Mouse (Mus musculus) limb, embryonic 15.5 days (tissue): ENCODE data around the gene S100a13. TPM values are rescaled to one million over a fixed set of nuclear protein-coding genes. Genes with fewer than 3 reads are reported as not detected.

ENCODE experiments used
- ATAC-seq: fragments of 200-750 bp; cut with Nextera tagmentation; 2 replicates; pipeline ENCODE4 v1.8.0; 2017; ENCODE audit warnings: low read depth, moderate TSS enrichment; ENCODE audit not compliant: insufficient number of reproducible peaks, low FRiP score, low TSS enrichment
- H3K27ac ChIP-seq: fragments of 300-500 bp; sonication (generic); 2 replicates; pipeline ENCODE4 v1.5.1; 2015; ENCODE audit warnings: moderate library complexity, mild to moderate bottlenecking, inconsistent platforms
- H3K27me3 ChIP-seq: fragments of 300-500 bp; sonication (generic); 2 replicates; pipeline ENCODE4 v1.6.1; 2015; ENCODE audit warnings: inconsistent platforms
- H3K36me3 ChIP-seq: fragments of 300-500 bp; sonication (generic); 2 replicates; pipeline ENCODE4 v1.6.1; 2015; ENCODE audit warnings: inconsistent platforms
- H3K4me1 ChIP-seq: fragments of 300-500 bp; sonication (generic); 2 replicates; pipeline ENCODE4 v1.6.1; 2015; ENCODE audit warnings: inconsistent platforms
- H3K4me2 ChIP-seq: fragments of 300-500 bp; sonication (generic); 2 replicates; pipeline ENCODE4 v1.6.1; 2015; ENCODE audit warnings: mild to moderate bottlenecking, inconsistent platforms
- H3K4me3 ChIP-seq: fragments of 300-500 bp; sonication (generic); 2 replicates; pipeline ENCODE4 v1.5.1; 2015; ENCODE audit warnings: mild to moderate bottlenecking, inconsistent platforms
- H3K9ac ChIP-seq: fragments of 300-500 bp; sonication (generic); 2 replicates; pipeline ENCODE4 v1.6.1; 2015; ENCODE audit warnings: inconsistent platforms
- H3K9me3 ChIP-seq: fragments of 300-500 bp; sonication (generic); 2 replicates; pipeline ENCODE4 v1.6.1; 2016; ENCODE audit warnings: inconsistent platforms
- WGBS: fragments of 180-500 bp; shearing (Covaris S2); methylation state at CpG from one replicate; pipeline ENCODE4 v1.1.7; 2015; 5-methylcytosine and 5-hydroxymethylcytosine counted together
- polyA plus RNA-seq: library from polyadenylated mRNA; unstranded; fragments of >200 nt; fragmentation: Nextera tagmentation; extraction: Ambion mirVana; gene quantifications from 2 replicates; pipeline ENCODE4 v1.2.1, GENCODE M21; 2015

Gene S100a13
- polyA plus RNA-seq, 1 experiment from 2014 or later, result 52.1 TPM

DNA sequence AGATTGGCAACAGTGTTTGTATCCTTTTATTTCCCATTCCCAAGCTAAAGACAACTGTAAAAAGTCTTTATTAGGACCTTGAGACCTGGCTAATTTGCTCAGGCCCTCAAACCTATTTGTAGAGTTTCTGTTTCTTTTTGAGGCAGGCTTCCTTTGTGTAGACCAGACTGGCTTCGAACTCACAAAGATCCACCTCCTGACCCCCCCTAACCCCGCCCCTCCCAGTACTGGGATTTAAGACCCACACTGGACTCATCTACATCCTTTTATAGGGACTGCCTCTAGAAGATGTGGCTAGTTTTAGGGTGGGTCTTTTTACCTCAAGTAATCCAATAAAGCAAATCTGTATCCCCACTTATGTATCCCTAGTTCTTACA lies 4.5 kb upstream of the S100a13 start:
- ATAC-seq, result no peak
- H3K27ac ChIP-seq, result peak overlapping the region; percentile 94
- no peak overlapping the region for H3K9ac ChIP-seq
- H3K4me1 ChIP-seq, result peaks cover 27% of the 10 kb centered on the region
- peak overlapping the region; percentile 40 for H3K4me2 ChIP-seq
- H3K27me3 ChIP-seq, result 0 out of 2 replicates have a peak, but pooled peaks cover 10% of the 10 kb centered on the region
- WGBS, result 23% methylated on average over 2 of the region's 2 CpGs
- H3K36me3 ChIP-seq, result peaks cover 27% of the 10 kb centered on the region
- H3K9me3 ChIP-seq, result no peaks in the 10 kb centered on the region
- peak overlapping the region; percentile 89 for H3K4me3 ChIP-seq

DNA sequence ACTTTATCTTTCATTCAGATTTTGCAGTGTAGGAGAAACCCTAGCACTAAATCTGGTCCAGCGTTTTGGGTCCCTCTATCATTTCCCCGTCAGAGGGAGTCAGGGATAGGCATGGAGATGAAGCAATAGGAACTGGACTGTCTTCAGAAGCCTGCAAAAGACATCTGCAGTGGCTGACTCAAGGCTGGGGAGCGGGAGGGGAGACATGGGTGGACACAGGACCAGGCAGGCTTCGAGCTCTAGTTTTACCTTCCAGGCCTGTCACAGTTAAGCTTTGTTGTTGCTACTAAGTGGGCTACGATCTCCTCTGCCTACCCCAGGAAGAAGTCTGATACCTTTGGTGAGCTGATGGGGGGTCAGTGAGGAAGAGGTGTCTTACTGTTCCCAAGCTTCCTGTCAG lies 2.0 kb upstream of the S100a13 start:
- 81% methylated on average over 5 of the region's 5 CpGs for WGBS
- peaks cover 5% of the 10 kb centered on the region for H3K36me3 ChIP-seq
- H3K27ac ChIP-seq, result no peak overlapping the region
- no peak overlapping the region for H3K4me2 ChIP-seq
- H3K9ac ChIP-seq, result no peak overlapping the region
- no peak overlapping the region for H3K4me3 ChIP-seq
- peaks cover 37% of the 10 kb centered on the region for H3K4me1 ChIP-seq
- H3K9me3 ChIP-seq, result no peaks in the 10 kb centered on the region
- ATAC-seq, result no peak
- 0 out of 2 replicates have a peak, but pooled peaks cover 10% of the 10 kb centered on the region for H3K27me3 ChIP-seq

DNA sequence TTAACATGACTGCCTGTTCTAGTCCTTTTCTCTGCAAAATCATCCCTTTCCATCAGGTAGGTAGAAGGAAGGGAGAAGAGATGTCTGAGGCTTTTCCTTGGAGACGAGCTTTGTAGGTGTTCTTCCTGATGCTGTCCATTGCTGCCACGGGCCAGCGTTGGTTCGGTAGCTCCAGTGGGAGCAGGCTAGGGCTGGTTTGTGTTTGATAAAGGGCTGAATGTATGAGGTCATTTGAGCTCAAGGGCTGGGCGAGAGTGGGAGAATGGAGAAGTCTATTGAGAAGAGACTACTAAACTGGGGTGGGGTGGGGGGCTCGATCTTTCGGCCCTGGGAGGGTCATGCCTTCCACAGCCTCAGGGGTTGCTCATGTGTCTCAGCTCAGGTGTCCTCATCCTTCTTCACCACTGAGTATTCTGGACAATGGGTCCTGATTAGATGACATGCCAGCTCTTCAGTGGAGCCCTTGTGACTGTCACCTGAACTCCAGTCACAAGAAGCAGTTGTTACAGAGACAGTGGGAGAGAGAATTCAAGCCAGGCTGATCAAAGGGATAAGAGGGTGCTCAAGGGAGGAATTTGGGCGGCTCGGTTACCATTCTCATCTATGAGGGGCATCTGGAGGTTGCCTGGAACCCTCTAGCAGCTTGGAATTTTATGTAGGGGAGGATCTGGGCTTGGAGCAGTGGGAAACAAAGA lies 1.1 kb upstream of the S100a13 start:
- H3K4me1 ChIP-seq, result peaks cover 29% of the 10 kb centered on the region
- H3K9ac ChIP-seq, result no peak overlapping the region
- no peak for ATAC-seq
- H3K9me3 ChIP-seq, result no peaks in the 10 kb centered on the region
- 0 out of 2 replicates have a peak overlapping the region, but pooled peaks have one; percentile 44 for H3K4me3 ChIP-seq
- H3K4me2 ChIP-seq, result peak overlapping the region; percentile 75; the same call in 1 of the 2 replicates
- WGBS, result 78% methylated on average over 9 of the region's 9 CpGs
- 0 out of 2 replicates have a peak, but pooled peaks cover 10% of the 10 kb centered on the region for H3K27me3 ChIP-seq
- H3K36me3 ChIP-seq, result no peaks in the 10 kb centered on the region
- no peak overlapping the region for H3K27ac ChIP-seq

DNA sequence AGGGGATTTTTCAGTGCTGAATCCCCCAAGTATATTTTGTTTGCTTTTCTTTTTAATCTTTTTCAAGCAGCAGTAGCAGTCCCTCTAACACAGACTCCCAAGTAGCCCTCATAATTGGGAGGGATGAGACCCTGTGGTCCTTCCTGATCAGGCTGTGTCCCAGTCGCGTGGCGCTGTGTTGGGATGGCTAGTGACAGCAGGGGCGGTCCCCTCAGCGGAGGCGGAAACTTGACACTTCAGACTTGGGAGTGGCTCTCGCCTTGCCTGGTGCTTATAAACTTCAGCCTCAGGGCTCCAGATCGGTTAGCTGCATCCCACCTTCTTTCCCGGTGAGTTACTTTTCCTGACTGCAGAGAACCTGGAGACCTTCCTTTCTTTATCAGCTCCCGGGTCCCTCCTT lies 456 bp downstream of the S100a13 start:
- H3K27ac ChIP-seq, result peak overlapping the region; percentile 70
- peak overlapping the region; percentile 44 for H3K9ac ChIP-seq
- peak overlapping the region; percentile 44 for H3K4me3 ChIP-seq
- peak overlapping the region; percentile 75 for H3K4me2 ChIP-seq
- 0% methylated on average over 10 of the region's 10 CpGs for WGBS
- H3K27me3 ChIP-seq, result 0 out of 2 replicates have a peak, but pooled peaks cover 10% of the 10 kb centered on the region
- H3K9me3 ChIP-seq, result no peaks in the 10 kb centered on the region
- ATAC-seq, result peak; percentile 70
- H3K4me1 ChIP-seq, result peaks cover 28% of the 10 kb centered on the region
- H3K36me3 ChIP-seq, result no peaks in the 10 kb centered on the region

DNA sequence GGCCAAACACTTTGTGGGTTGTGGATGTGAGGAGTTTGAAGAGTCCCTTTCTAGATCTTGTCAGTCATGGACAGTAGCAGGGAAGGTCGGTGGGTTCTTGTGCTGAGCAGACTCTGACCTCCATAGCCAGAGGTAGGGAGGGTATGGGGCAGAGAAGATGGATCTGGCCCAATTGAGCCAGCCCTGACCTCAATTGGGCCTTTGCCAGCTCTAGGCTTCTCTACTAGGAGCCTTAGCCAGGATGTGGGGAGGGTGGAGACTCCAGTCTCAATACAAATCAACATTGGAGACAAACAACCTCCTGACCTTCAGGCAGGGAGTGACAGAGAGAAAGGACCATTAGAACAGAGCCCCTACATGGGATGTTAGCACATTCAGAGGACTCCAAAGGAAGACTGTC lies 1.0 kb downstream of the S100a13 start:
- H3K36me3 ChIP-seq, result no peaks in the 10 kb centered on the region
- H3K4me2 ChIP-seq, result peak overlapping the region; percentile 75
- 20% methylated on average over 1 of the region's 1 CpGs for WGBS
- no peak for ATAC-seq
- H3K4me3 ChIP-seq, result peak overlapping the region; percentile 44
- 0 out of 2 replicates have a peak, but pooled peaks cover 10% of the 10 kb centered on the region for H3K27me3 ChIP-seq
- peaks cover 28% of the 10 kb centered on the region for H3K4me1 ChIP-seq
- no peaks in the 10 kb centered on the region for H3K9me3 ChIP-seq
- peak overlapping the region; percentile 44; the same call in 1 of the 2 replicates for H3K9ac ChIP-seq
- peak overlapping the region; percentile 70; the same call in 1 of the 2 replicates for H3K27ac ChIP-seq

DNA sequence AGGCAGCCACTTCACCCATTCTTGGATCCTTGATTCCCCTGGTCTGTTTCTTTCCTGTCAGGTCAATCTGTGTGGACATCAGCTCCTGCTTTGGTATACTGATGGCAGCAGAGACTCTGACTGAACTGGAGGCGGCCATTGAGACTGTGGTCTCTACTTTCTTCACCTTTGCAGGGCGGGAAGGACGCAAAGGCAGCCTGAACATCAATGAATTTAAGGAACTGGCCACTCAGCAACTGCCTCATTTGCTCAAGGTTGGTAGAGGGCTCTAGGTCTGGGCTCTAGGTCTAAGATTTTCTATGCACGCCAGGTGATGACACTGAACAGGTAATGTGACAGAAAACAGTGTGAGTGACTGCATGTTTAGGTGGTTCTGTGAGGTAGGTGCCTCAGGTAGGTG lies 1.6 kb downstream of the S100a13 start:
- Histone ChIP-seq H3K9ac (no peak overlapping the region), H3K27me3 (0 out of 2 replicates have a peak, but pooled peaks cover 10% of the 10 kb centered on the region), H3K4me3 (no peak overlapping the region), H3K27ac (no peak overlapping the region), H3K9me3 (no peaks in the 10 kb centered on the region), H3K36me3 (no peaks in the 10 kb centered on the region), H3K4me2 (0 out of 2 replicates have a peak overlapping the region, but pooled peaks have one; percentile 75), H3K4me1 (peaks cover 28% of the 10 kb centered on the region)
- WGBS, result 96% methylated on average over 4 of the region's 4 CpGs
- ATAC-seq, result no peak

DNA sequence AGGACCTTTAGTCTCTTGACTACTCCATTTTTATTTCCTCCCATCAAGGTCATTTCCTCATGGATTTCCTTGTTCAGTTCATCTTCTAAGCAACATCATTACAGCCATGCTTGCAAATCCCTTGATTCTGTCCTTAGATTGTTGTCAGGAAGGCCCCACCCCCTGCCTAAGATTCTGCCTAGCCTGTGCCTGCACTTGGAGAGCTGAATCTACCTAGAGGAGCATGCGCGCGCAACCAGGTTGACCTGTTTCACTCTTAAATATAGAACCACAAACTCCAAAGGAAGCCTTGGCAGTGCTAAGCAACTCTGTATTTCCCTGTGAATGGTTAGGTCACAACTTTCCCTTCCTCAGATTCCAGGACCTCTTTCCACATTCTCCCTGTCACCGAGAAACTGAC lies 3.5 kb downstream of the S100a13 start:
- no peak for ATAC-seq
- 81% methylated on average over 4 of the region's 4 CpGs for WGBS

DNA sequence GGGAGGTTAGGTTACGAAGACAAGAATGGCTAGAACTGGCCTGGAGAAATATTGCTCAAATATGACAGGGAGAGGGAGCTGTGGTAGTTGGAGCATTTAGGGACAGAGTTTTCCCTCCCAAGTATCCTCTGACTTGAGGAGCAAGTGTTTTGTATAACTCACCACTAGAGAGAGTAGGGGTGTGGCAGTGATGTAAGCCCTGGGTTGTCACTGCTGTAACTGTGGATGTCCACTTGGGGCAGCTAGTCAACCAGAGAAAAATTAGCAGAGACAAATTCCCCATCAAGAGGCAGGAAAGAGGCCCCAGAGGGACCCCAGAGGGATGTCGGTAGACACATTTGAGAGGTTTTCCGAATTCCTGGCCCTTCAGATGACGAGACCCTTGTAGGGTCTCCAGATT lies 11.2 kb downstream of the S100a13 start:
- 48% methylated on average over 4 of the region's 4 CpGs for WGBS
- H3K27me3 ChIP-seq, result no peaks in the 10 kb centered on the region
- no peak for ATAC-seq

More for the DNA sequence above, 3.5 kb downstream of the S100a13 start:
- H3K9me3 ChIP-seq, result no peaks in the 10 kb centered on the region
- peaks cover 28% of the 10 kb centered on the region for H3K4me1 ChIP-seq
- 0 out of 2 replicates have a peak, but pooled peaks cover 3% of the 10 kb centered on the region for H3K27me3 ChIP-seq
- H3K4me3 ChIP-seq, result no peak overlapping the region
- no peak overlapping the region for H3K9ac ChIP-seq
- H3K27ac ChIP-seq, result no peak overlapping the region
- H3K36me3 ChIP-seq, result no peaks in the 10 kb centered on the region
- H3K4me2 ChIP-seq, result no peak overlapping the region

DNA sequence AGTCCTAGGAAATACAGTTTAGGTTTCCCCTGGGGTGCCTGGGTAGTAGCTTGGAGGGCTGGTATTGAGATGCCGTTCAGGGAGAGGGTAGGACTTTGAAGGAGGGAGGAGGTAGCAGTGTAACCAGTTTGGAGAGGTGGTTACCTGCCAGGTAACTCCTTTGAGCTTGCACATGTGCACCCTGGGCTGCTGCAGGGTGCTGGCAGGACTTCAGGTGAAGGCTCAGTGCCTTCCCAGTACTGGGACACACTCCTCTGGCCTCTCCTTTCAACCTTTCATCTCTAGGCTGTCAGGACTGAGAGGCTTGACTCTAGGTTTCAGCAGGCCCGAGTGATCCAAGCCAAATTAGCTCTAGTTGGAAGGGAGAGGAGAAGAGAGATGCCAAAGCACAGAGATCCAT lies 11.8 kb downstream of the S100a13 start:
- no peaks in the 10 kb centered on the region for H3K36me3 ChIP-seq

More for the DNA sequence above, 11.2 kb downstream of the S100a13 start:
- H3K9me3 ChIP-seq, result no peaks in the 10 kb centered on the region
- no peak overlapping the region for H3K4me2 ChIP-seq
- no peaks in the 10 kb centered on the region for H3K36me3 ChIP-seq
- H3K4me3 ChIP-seq, result no peak overlapping the region
- H3K9ac ChIP-seq, result no peak overlapping the region
- peaks cover 13% of the 10 kb centered on the region; the same call in 1 of the 2 replicates for H3K4me1 ChIP-seq
- peak overlapping the region; percentile 73; the same call in 1 of the 2 replicates for H3K27ac ChIP-seq

DNA sequence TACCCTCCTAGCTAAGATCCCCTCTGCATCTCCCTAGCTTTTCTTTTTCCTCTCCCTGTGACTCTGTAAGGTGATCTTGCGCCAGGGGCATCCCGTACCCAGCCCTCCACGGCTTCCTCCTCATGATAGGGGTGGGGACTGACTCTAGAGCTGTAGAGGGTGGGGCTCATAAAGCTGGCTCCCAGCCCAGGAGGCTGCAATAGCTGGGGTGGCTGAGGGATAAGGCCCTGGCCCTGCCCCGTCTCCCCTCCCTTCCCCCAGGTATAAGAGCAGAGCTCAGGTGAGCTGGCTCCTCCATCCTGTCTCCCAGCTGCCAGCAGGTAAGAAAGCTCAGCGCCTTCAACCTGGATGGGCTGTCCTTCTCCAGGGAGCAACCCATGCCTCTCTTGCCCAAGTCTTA lies 12.3 kb downstream of the S100a13 start, which contains the start of gene S100a14:
Gene S100a14, plus strand, starts transcription at position 277 of the 400 bp plus-strand sequence.
- 48% methylated on average over 5 of the region's 5 CpGs for WGBS
- H3K9me3 ChIP-seq, result no peaks in the 10 kb centered on the region
- peak; percentile 70; the same call in 1 of the 2 replicates for ATAC-seq

More for the DNA sequence above, 11.8 kb downstream of the S100a13 start:
- Histone ChIP-seq H3K9ac (no peak overlapping the region), H3K9me3 (no peaks in the 10 kb centered on the region), H3K27ac (peak overlapping the region; percentile 73), H3K4me2 (no peak overlapping the region), H3K4me1 (peaks cover 13% of the 10 kb centered on the region; the same call in 1 of the 2 replicates), H3K27me3 (no peaks in the 10 kb centered on the region), H3K4me3 (no peak overlapping the region)
- WGBS, result 62% methylated on average over 2 of the region's 2 CpGs
- ATAC-seq, result peak; percentile 54; the same call in 1 of the 2 replicates

DNA sequence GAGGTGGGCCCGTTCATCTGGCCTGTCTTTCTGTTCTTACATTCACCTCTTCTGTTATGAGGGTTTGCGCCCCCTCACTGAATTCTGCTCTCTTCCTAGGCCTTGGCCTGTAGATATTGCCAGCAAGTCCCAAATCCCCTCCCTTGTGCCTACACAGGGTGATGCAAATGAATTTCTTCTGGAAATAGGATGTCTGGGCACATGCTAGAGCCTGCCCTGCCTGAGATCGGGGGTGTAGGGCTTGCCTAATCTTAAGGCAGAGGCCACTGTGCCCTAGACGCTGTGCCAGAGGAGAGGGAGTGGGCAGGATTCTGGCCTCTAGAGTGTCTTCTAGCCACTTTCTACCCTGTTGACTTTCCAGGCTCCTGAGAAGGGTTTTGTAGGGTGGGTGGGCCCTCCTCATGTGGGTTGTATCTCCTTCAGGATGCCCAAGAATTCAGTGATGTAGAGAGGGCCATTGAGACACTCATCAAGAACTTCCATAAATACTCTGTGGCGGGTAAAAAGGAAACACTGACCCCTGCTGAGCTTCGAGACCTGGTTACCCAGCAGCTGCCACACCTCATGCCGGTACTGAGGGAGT lies 13.1 kb downstream of the S100a13 start:
- peak overlapping the region; percentile 20 for H3K4me3 ChIP-seq
- no peak overlapping the region for H3K9ac ChIP-seq
- no peaks in the 10 kb centered on the region for H3K36me3 ChIP-seq
- H3K9me3 ChIP-seq, result no peaks in the 10 kb centered on the region
- peaks cover 13% of the 10 kb centered on the region; the same call in 1 of the 2 replicates for H3K4me1 ChIP-seq
- ATAC-seq, result no peak
- H3K27me3 ChIP-seq, result no peaks in the 10 kb centered on the region
- WGBS, result 78% methylated on average over 7 of the region's 7 CpGs
- peak overlapping the region; percentile 10; the same call in 1 of the 2 replicates for H3K4me2 ChIP-seq
- peak overlapping the region; percentile 33; the same call in 1 of the 2 replicates for H3K27ac ChIP-seq

More for the DNA sequence above, 12.3 kb downstream of the S100a13 start, which contains the start of gene S100a14:
- H3K27me3 ChIP-seq, result no peaks in the 10 kb centered on the region
- H3K27ac ChIP-seq, result peak within 1 kb of the TSS; percentile 73
- peak within 1 kb of the TSS; percentile 20 for H3K4me3 ChIP-seq
- no peaks in the 10 kb centered on the region for H3K36me3 ChIP-seq
- H3K9ac ChIP-seq, result no peak within 1 kb of the TSS
- H3K4me2 ChIP-seq, result peak within 1 kb of the TSS; percentile 10; the same call in 1 of the 2 replicates
- H3K4me1 ChIP-seq, result peaks cover 13% of the 10 kb centered on the region; the same call in 1 of the 2 replicates
